Mouse (Mus musculus) CH12F3 (cell line): Measurements from ENCODE around the gene Cdadc1.

Experiments
- in situ Hi-C: fragments of 300-500 bp; cut with MboI; formaldehyde crosslinking; loops from 2 replicates; pipeline ENCODE4 v1.14.3; 2020; ENCODE audit warnings: low sequenced_read_pairs

Gene Cdadc1

GRCm38 (mm10) chr14:59597398-59598259, at the start of gene Cdadc1:
Gene Cdadc1 (minus strand): TSS chr14:59597959.
- in situ Hi-C loops: no loop called here

GRCm38 (mm10) chr14:59646826-59647697, 49.3 kb upstream of the Cdadc1 start:
- in situ Hi-C loops: no loop called here

GRCm38 (mm10) chr14:59644896-59645295, 47.1 kb upstream of the Cdadc1 start:
- in situ Hi-C loops: no loop called here

- in situ Hi-C loops: no loop called here
Observed at GRCm38 (mm10) chr14:59644166-59644565, 46.4 kb upstream of the Cdadc1 start.

GRCm38 (mm10) chr14:59643582-59643981, 45.8 kb upstream of the Cdadc1 start:
- in situ Hi-C loops: no loop called here

- in situ Hi-C loops: no loop called here
Observed at GRCm38 (mm10) chr14:59641856-59642255, 44.1 kb upstream of the Cdadc1 start.

GRCm38 (mm10) chr14:59638906-59639703, 41.3 kb upstream of the Cdadc1 start:
- in situ Hi-C loops: no loop called here

GRCm38 (mm10) chr14:59633988-59634387, 36.2 kb upstream of the Cdadc1 start:
- in situ Hi-C loops: no loop called here

GRCm38 (mm10) chr14:59633295-59633898, 35.6 kb upstream of the Cdadc1 start:
- in situ Hi-C loops: no loop called here

- in situ Hi-C loops: no loop called here
Observed at GRCm38 (mm10) chr14:59632067-59632466, 34.3 kb upstream of the Cdadc1 start.

GRCm38 (mm10) chr14:59630096-59630495, 32.3 kb upstream of the Cdadc1 start:
- in situ Hi-C loops: no loop called here

- in situ Hi-C loops: no loop called here
Observed at GRCm38 (mm10) chr14:59629308-59629707, 31.5 kb upstream of the Cdadc1 start.

- in situ Hi-C loops: no loop called here
Observed at GRCm38 (mm10) chr14:59627823-59628222, 30.1 kb upstream of the Cdadc1 start.

GRCm38 (mm10) chr14:59627142-59627680, 29.5 kb upstream of the Cdadc1 start:
- in situ Hi-C loops: no loop called here

- in situ Hi-C loops: no loop called here
Observed at GRCm38 (mm10) chr14:59626711-59627110, 29.0 kb upstream of the Cdadc1 start.

- in situ Hi-C loops: no loop called here
Observed at GRCm38 (mm10) chr14:59625806-59626364, 28.1 kb upstream of the Cdadc1 start.

GRCm38 (mm10) chr14:59625158-59625805, 27.5 kb upstream of the Cdadc1 start, which contains the start of gene Shisa2:
Gene Shisa2 (plus strand): TSS chr14:59625308.
- in situ Hi-C loops: no loop called here

- in situ Hi-C loops: loop anchor here (25.0 kb wide), 1 partner anchor 388 kb away; no protein-coding TSS in a partner anchor
Observed at GRCm38 (mm10) chr14:59624326-59624885, 26.6 kb upstream of the Cdadc1 start.

- in situ Hi-C loops: loop anchor here (25.0 kb wide), 1 partner anchor 395 kb away; no protein-coding TSS in a partner anchor
Observed at GRCm38 (mm10) chr14:59616802-59617201, 19.0 kb upstream of the Cdadc1 start.
